Mouse (Mus musculus): ENCODE data around the gene Vwf. TPM values are rescaled to one million over a fixed set of nuclear protein-coding genes. Genes with fewer than 3 reads are reported as not detected.
A peak's percentile ranks its signal among the peaks of the same experiment; 100 is the strongest.

Gene Vwf
- polyA plus RNA-seq, 1 experiment from 2014 or later: 7.8 TPM

DNA sequence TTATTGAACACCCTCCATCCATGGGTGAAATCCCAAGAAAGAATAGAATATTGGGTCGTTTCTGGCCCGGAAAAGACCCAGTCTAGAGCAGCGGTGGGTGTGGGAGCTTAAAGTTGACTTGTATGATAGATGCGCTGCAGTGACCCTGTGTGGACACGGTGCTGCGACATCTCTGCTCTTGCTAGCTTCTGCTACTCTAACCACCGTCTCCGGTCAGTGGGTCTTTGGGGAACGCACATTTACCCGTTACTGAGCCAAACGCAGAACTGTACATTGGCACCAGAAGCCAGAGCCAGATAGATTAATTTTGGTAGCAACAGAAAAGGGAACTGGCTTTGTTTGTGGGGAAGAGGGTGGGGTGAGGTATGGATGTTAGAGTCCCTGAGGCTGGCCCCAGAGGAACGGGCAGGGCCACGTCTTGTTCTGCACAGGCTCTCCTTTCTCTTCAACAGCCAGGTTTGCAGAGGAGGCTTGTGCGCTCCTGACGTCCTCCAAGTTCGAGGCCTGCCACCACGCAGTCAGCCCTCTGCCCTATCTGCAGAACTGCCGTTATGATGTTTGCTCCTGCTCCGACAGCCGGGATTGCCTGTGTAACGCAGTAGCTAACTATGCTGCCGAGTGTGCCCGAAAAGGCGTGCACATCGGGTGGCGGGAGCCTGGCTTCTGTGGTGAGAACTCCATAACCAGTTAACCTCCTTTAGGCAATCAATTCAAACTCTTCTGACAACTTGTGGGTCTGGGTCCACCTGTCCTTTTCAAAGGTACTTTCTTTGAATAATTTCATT lies 57.3 kb downstream of the Vwf start:
- H3K36me3 ChIP-seq: no peaks in the 10 kb centered on the region
- no peak overlapping the region for H3K27ac ChIP-seq (replicated peaks)
- H3K4me1 ChIP-seq: peaks cover 11% of the 10 kb centered on the region
- no peaks in the 10 kb centered on the region for H3K9me3 ChIP-seq (replicated peaks)
- H3K27me3 ChIP-seq (replicated peaks): peaks cover 4% of the 10 kb centered on the region; the same call in 1 of the 2 replicates
- H3K4me2 ChIP-seq: peak overlapping the region; percentile 31
- ATAC-seq (ENCODE audit: low FRiP score): no peak; the same call in 1 of the 2 replicates
- H3K9ac ChIP-seq (replicated peaks): no peak overlapping the region
- H3K4me3 ChIP-seq (replicated peaks): no peak overlapping the region
- WGBS: 81% methylated on average over 26 of the region's 26 CpGs

- peak; percentile 66 for ATAC-seq (ENCODE audit: low FRiP score)
- H3K9ac ChIP-seq (replicated peaks): no peak overlapping the region
- H3K4me2 ChIP-seq: no peak overlapping the region
- peaks cover 4% of the 10 kb centered on the region; the same call in 1 of the 2 replicates for H3K27me3 ChIP-seq (replicated peaks)
- 26% methylated on average over 9 of the region's 9 CpGs for WGBS
- no peak overlapping the region for H3K4me3 ChIP-seq (replicated peaks)
- no peaks in the 10 kb centered on the region for H3K9me3 ChIP-seq (replicated peaks)
- peaks cover 11% of the 10 kb centered on the region for H3K4me1 ChIP-seq
- no peaks in the 10 kb centered on the region for H3K36me3 ChIP-seq
- no peak overlapping the region for H3K27ac ChIP-seq (replicated peaks)
These were observed 58.1 kb downstream of the Vwf start for GRCm38 (mm10) chr6:125604463-125605191.

- Histone ChIP-seq H3K9me3 (replicated peaks) (no peaks in the 10 kb centered on the region), H3K9ac (replicated peaks) (no peak overlapping the region), H3K36me3 (no peaks in the 10 kb centered on the region), H3K4me1 (0 out of 2 replicates have a peak, but pooled peaks cover under 1% of the 10 kb centered on the region), H3K27ac (replicated peaks) (no peak overlapping the region), H3K27me3 (replicated peaks) (no peaks in the 10 kb centered on the region; the same call in 1 of the 2 replicates), H3K4me3 (replicated peaks) (no peak overlapping the region), H3K4me2 (no peak overlapping the region)
- WGBS: 69% methylated on average over 6 of the region's 6 CpGs
- no peak for ATAC-seq (ENCODE audit: low FRiP score)
These were observed 62.5 kb downstream of the Vwf start for GRCm38 (mm10) chr6:125609025-125609424.

- H3K4me3 ChIP-seq (replicated peaks): no peak overlapping the region
- no peak for ATAC-seq (ENCODE audit: low FRiP score)
- no peak overlapping the region for H3K9ac ChIP-seq (replicated peaks)
- H3K27me3 ChIP-seq (replicated peaks): no peaks in the 10 kb centered on the region
- no peaks in the 10 kb centered on the region for H3K9me3 ChIP-seq (replicated peaks)
- no peaks in the 10 kb centered on the region for H3K4me1 ChIP-seq
- H3K27ac ChIP-seq (replicated peaks): no peak overlapping the region
- WGBS: 91% methylated on average over 1 of the region's 1 CpGs
- no peaks in the 10 kb centered on the region for H3K36me3 ChIP-seq
- no peak overlapping the region for H3K4me2 ChIP-seq
These were observed 71.3 kb downstream of the Vwf start for GRCm38 (mm10) chr6:125617855-125618254.

- Histone ChIP-seq H3K27ac (replicated peaks) (no peak overlapping the region), H3K4me2 (no peak overlapping the region), H3K27me3 (replicated peaks) (no peaks in the 10 kb centered on the region), H3K9me3 (replicated peaks) (no peaks in the 10 kb centered on the region), H3K36me3 (no peaks in the 10 kb centered on the region), H3K4me3 (replicated peaks) (no peak overlapping the region), H3K9ac (replicated peaks) (no peak overlapping the region), H3K4me1 (no peaks in the 10 kb centered on the region)
- ATAC-seq (ENCODE audit: low FRiP score): peak; percentile 75; the same call in 1 of the 2 replicates
- WGBS: 39% methylated on average over 6 of the region's 6 CpGs
These were observed 74.2 kb downstream of the Vwf start for GRCm38 (mm10) chr6:125620764-125621163.

DNA sequence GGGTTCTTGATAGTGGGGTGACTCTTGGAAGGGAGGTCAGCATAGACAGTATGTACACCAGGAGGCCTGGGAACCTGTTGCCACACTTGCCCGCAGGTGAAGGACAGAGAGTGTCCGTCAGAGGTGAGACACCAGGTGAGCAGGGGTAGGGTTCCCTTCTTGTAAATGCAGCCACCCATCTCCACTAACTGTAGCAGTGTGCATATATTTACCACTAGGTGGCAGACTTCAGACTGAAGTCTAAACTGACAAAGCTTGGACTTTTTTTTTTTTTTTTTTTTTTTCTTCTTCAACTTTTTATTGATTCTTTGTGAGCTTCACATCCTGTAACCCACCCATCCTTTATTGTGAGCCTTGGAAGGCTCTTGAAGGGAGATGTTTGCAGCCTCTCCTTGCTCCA lies 75.9 kb downstream of the Vwf start:
- H3K4me2 ChIP-seq: no peak overlapping the region
- H3K9ac ChIP-seq (replicated peaks): no peak overlapping the region
- H3K9me3 ChIP-seq (replicated peaks): no peaks in the 10 kb centered on the region
- H3K27ac ChIP-seq (replicated peaks): no peak overlapping the region
- H3K27me3 ChIP-seq (replicated peaks): no peaks in the 10 kb centered on the region
- ATAC-seq (ENCODE audit: low FRiP score): no peak
- no peaks in the 10 kb centered on the region for H3K4me1 ChIP-seq
- 77% methylated on average over 2 of the region's 2 CpGs for WGBS
- no peak overlapping the region for H3K4me3 ChIP-seq (replicated peaks)
- no peaks in the 10 kb centered on the region for H3K36me3 ChIP-seq

DNA sequence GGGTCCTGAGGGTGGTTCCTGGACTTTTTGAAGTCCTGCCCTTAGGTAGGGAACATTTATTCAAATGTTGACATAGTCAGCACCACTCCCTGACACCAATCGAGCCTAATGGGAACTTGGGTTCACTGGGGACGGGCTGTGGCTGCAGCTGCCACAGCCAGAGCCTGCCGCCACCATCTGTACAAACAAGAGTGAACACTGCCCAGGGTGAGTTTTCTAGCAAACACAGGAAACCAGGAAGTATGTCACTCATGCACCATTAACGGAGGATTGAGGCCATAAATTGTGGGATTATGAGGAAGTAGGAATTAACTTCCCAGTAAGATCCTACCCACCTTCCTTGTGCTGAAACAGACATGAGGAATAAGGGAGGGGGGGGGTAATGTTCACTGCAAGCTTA lies 93.9 kb downstream of the Vwf start:
- WGBS: 73% methylated on average over 4 of the region's 4 CpGs
- no peak for ATAC-seq (ENCODE audit: low FRiP score)

DNA sequence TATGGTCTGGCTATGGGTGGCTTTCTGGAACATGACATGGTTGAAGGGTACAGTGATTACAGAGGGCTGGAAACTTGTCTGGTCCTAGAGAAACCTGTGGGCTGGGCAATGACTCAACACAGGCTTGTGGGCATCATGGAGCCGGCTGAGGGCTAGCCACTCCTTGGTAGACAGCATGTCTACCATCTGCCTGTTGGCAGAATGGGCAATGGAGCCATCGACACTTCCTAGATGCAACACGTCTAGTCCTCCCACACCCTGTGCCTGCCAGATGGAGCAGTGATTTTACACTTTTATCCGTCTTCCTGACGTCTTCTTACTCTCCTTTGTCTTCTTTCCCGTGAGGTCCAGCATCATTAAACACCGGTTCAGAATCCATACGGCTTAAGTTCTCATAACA lies 94.6 kb downstream of the Vwf start:
- Histone ChIP-seq H3K36me3 (no peaks in the 10 kb centered on the region), H3K9ac (replicated peaks) (no peak overlapping the region), H3K9me3 (replicated peaks) (no peaks in the 10 kb centered on the region), H3K4me2 (no peak overlapping the region), H3K4me3 (replicated peaks) (no peak overlapping the region), H3K27me3 (replicated peaks) (no peaks in the 10 kb centered on the region), H3K4me1 (no peaks in the 10 kb centered on the region), H3K27ac (replicated peaks) (no peak overlapping the region)
- 75% methylated on average over 8 of the region's 8 CpGs for WGBS
- ATAC-seq (ENCODE audit: low FRiP score): no peak

More for the DNA sequence above, 93.9 kb downstream of the Vwf start:
- no peak overlapping the region for H3K4me2 ChIP-seq
- no peaks in the 10 kb centered on the region for H3K27me3 ChIP-seq (replicated peaks)
- no peaks in the 10 kb centered on the region for H3K9me3 ChIP-seq (replicated peaks)
- no peak overlapping the region for H3K4me3 ChIP-seq (replicated peaks)
- no peak overlapping the region for H3K27ac ChIP-seq (replicated peaks)
- no peaks in the 10 kb centered on the region for H3K36me3 ChIP-seq
- no peaks in the 10 kb centered on the region for H3K4me1 ChIP-seq
- H3K9ac ChIP-seq (replicated peaks): no peak overlapping the region

DNA sequence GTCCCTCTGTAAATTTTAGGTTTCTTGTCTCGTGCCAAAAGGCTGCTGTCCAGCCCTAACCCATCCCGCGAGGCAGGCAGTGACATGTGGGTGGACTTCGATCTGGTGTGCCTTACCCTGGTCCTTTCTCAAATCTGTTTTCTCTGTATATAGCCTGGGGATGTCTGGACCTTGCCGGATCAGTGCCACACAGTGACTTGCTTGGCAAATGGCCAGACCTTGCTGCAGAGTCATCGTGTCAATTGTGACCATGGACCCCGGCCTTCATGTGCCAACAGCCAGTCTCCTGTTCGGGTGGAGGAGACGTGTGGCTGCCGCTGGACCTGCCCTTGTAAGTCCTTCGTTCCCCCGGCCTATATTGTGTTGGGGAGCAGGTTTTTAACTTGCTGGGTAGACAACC lies 102.4 kb downstream of the Vwf start:
- WGBS: 88% methylated on average over 12 of the region's 12 CpGs
- no peak for ATAC-seq (ENCODE audit: low FRiP score)
- no peaks in the 10 kb centered on the region for H3K36me3 ChIP-seq
- H3K27ac ChIP-seq (replicated peaks): no peak overlapping the region
- H3K9ac ChIP-seq (replicated peaks): no peak overlapping the region
- H3K4me3 ChIP-seq (replicated peaks): no peak overlapping the region
- H3K27me3 ChIP-seq (replicated peaks): no peaks in the 10 kb centered on the region
- no peaks in the 10 kb centered on the region for H3K4me1 ChIP-seq
- no peaks in the 10 kb centered on the region for H3K9me3 ChIP-seq (replicated peaks)
- no peak overlapping the region for H3K4me2 ChIP-seq

DNA sequence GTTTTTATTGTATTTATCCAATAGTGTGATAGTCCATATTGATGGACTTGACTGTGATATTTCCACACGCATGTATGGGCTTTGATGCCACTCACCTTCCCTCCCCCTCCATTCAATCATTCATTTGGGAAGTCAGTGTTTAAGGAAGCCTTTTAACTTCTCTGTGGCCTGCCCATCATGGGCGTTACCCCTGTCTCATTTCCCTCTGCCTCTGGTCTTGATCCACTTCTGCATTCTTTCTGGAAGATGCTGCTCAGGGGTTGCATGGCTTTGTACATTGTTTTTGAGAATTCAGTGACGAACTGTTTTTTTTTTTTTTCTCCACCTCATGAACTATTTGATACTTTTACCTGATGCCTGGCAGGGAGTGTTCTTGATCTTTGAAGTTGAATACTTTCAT lies 104.8 kb downstream of the Vwf start:
- 82% methylated on average over 3 of the region's 3 CpGs for WGBS
- no peak overlapping the region for H3K9ac ChIP-seq (replicated peaks)
- no peak overlapping the region for H3K4me3 ChIP-seq (replicated peaks)
- H3K4me1 ChIP-seq: no peaks in the 10 kb centered on the region
- H3K27ac ChIP-seq (replicated peaks): no peak overlapping the region
- ATAC-seq (ENCODE audit: low FRiP score): no peak
- no peaks in the 10 kb centered on the region for H3K9me3 ChIP-seq (replicated peaks)
- no peak overlapping the region for H3K4me2 ChIP-seq
- H3K27me3 ChIP-seq (replicated peaks): no peaks in the 10 kb centered on the region
- H3K36me3 ChIP-seq: no peaks in the 10 kb centered on the region

- H3K9me3 ChIP-seq (replicated peaks): no peaks in the 10 kb centered on the region
- no peaks in the 10 kb centered on the region for H3K36me3 ChIP-seq
- H3K4me2 ChIP-seq: no peak overlapping the region
- no peak overlapping the region for H3K4me3 ChIP-seq (replicated peaks)
- no peaks in the 10 kb centered on the region for H3K4me1 ChIP-seq
- H3K9ac ChIP-seq (replicated peaks): no peak overlapping the region
- 74% methylated on average over 1 of the region's 1 CpGs for WGBS
- H3K27me3 ChIP-seq (replicated peaks): no peaks in the 10 kb centered on the region
- no peak for ATAC-seq (ENCODE audit: low FRiP score)
- no peak overlapping the region for H3K27ac ChIP-seq (replicated peaks)
These were observed 106.8 kb downstream of the Vwf start for GRCm38 (mm10) chr6:125653416-125653815.

- H3K4me1 ChIP-seq: no peaks in the 10 kb centered on the region
- H3K9ac ChIP-seq (replicated peaks): no peak overlapping the region
- WGBS: 85% methylated on average over 13 of the region's 13 CpGs
- H3K27ac ChIP-seq (replicated peaks): no peak overlapping the region
- no peaks in the 10 kb centered on the region for H3K9me3 ChIP-seq (replicated peaks)
- no peaks in the 10 kb centered on the region for H3K27me3 ChIP-seq (replicated peaks)
- no peak overlapping the region for H3K4me2 ChIP-seq
- no peaks in the 10 kb centered on the region for H3K36me3 ChIP-seq
- no peak overlapping the region for H3K4me3 ChIP-seq (replicated peaks)
- ATAC-seq (ENCODE audit: low FRiP score): no peak
These were observed 110.3 kb downstream of the Vwf start for GRCm38 (mm10) chr6:125656921-125657320.
